Mouse (Mus musculus) cerebellum, adult 2 months (tissue): ENCODE results near the gene Fryl. TPM values are rescaled to one million over a fixed set of nuclear protein-coding genes. Genes with fewer than 3 reads are reported as not detected.
A peak's percentile ranks its signal among the peaks of the same experiment; 100 is the strongest.

ENCODE experiments used
- DNase-seq, 2 experiments: peaks; one replicate each; pipeline ENCODE4 v3.0.0; 2021
- H3K27ac ChIP-seq: fragments of 200-500 bp; 2 replicates; pipeline ENCODE4 v1.5.1; 2012; ENCODE audit warnings: low read length, control low read depth, inconsistent platforms; ENCODE audit not compliant: insufficient read depth
- H3K27me3 ChIP-seq: fragments of 200-500 bp; 2 replicates; pipeline ENCODE4 v1.6.1; 2012; ENCODE audit warnings: inconsistent platforms, mild to moderate bottlenecking, low read length, moderate library complexity; ENCODE audit not compliant: control insufficient read depth, insufficient read depth
- H3K4me1 ChIP-seq: fragments of 200-500 bp; 2 replicates; pipeline ENCODE4 v1.6.1; 2011; ENCODE audit warnings: low read length; ENCODE audit not compliant: control insufficient read depth, insufficient read depth
- H3K4me3 ChIP-seq: fragments of 200-500 bp; replicated peaks from 2 replicates; pipeline ENCODE3; 2011; ENCODE audit warnings: mild to moderate bottlenecking, low read depth, low read length, control low read depth; ENCODE audit not compliant: insufficient read depth
- CTCF ChIP-seq: fragments of 200-500 bp; IDR thresholded peaks from 2 replicates; pipeline ENCODE4 v1.5.1; 2011; ENCODE audit warnings: low read depth, mild to moderate bottlenecking, control low read depth, low read length, moderate library complexity, borderline replicate concordance; ENCODE audit not compliant: insufficient read depth
- POLR2A ChIP-seq: fragments of 200-500 bp; IDR thresholded peaks from 2 replicates; pipeline ENCODE4 v1.6.1; 2011; ENCODE audit warnings: low read length, control low read depth, borderline replicate concordance; ENCODE audit not compliant: insufficient read depth
- WGBS: fragments of 180-500 bp; shearing (Covaris S2); methylation state at CpG from one replicate; pipeline ENCODE4 v1.1.7; 2018; 5-methylcytosine and 5-hydroxymethylcytosine counted together
- polyA plus RNA-seq: library from polyadenylated mRNA; depleted of rRNA; stranded (reverse); fragments of >200 nt; gene quantifications from 2 replicates; pipeline ENCODE4 v1.2.3, GENCODE M21; 2012

The Fryl gene
- polyA plus RNA-seq, 1 experiment = 60.2 TPM

GRCm38 (mm10) chr5:73119969-73120725 lies 136.3 kb downstream of the Fryl start:
- no peak for DNase-seq
- 88% methylated on average over 13 of the region's 13 CpGs for WGBS
- TF ChIP-seq CTCF (no peak), POLR2A (no peak)

GRCm38 (mm10) chr5:73119524-73119923 lies 136.9 kb downstream of the Fryl start:
- H3K27ac ChIP-seq = no peak overlapping the region
- no peak overlapping the region for H3K4me3 ChIP-seq
- no peak for DNase-seq
- no peak for TF ChIP-seq POLR2A
- no peak for TF ChIP-seq CTCF
- H3K27me3 ChIP-seq = no peaks in the 10 kb centered on the region
- 97% methylated on average over 5 of the region's 5 CpGs for WGBS
- no peaks in the 10 kb centered on the region for H3K4me1 ChIP-seq

More at GRCm38 (mm10) chr5:73119969-73120725, 136.3 kb downstream of the Fryl start:
- no peak overlapping the region for H3K4me3 ChIP-seq
- no peaks in the 10 kb centered on the region for H3K27me3 ChIP-seq
- no peaks in the 10 kb centered on the region for H3K4me1 ChIP-seq
- H3K27ac ChIP-seq = no peak overlapping the region

- no peaks in the 10 kb centered on the region for H3K27me3 ChIP-seq
- H3K4me3 ChIP-seq = no peak overlapping the region
- DNase-seq = no peak
- H3K4me1 ChIP-seq = no peaks in the 10 kb centered on the region
- WGBS = 88% methylated on average over 14 of the region's 14 CpGs
- H3K27ac ChIP-seq = no peak overlapping the region
- no peak for TF ChIP-seq POLR2A
These were observed 137.6 kb downstream of the Fryl start for GRCm38 (mm10) chr5:73118786-73119185.

- H3K27ac ChIP-seq = no peak overlapping the region
- TF ChIP-seq POLR2A = no peak
- peak; percentile 51; the same call in 1 of the 2 replicates for TF ChIP-seq CTCF
- no peak overlapping the region for H3K4me3 ChIP-seq
- 96% methylated on average over 4 of the region's 4 CpGs for WGBS
- H3K27me3 ChIP-seq = no peaks in the 10 kb centered on the region
- DNase-seq = no peak
- H3K4me1 ChIP-seq = no peaks in the 10 kb centered on the region
These were observed 141.5 kb downstream of the Fryl start for GRCm38 (mm10) chr5:73114878-73115277.

GRCm38 (mm10) chr5:73112331-73112730 lies 144.1 kb downstream of the Fryl start:
- DNase-seq = no peak
- H3K4me1 ChIP-seq = no peaks in the 10 kb centered on the region
- no peaks in the 10 kb centered on the region for H3K27me3 ChIP-seq
- TF ChIP-seq POLR2A (no peak), CTCF (no peak)
- H3K4me3 ChIP-seq = no peak overlapping the region
- WGBS = 86% methylated on average over 13 of the region's 13 CpGs
- no peak overlapping the region for H3K27ac ChIP-seq

GRCm38 (mm10) chr5:73103657-73104056 lies 152.8 kb downstream of the Fryl start:
- 86% methylated on average over 7 of the region's 7 CpGs for WGBS
- H3K4me3 ChIP-seq = no peak overlapping the region
- no peak for DNase-seq
- H3K27ac ChIP-seq = no peak overlapping the region
- no peaks in the 10 kb centered on the region for H3K4me1 ChIP-seq
- TF ChIP-seq POLR2A (no peak), CTCF (no peak)
- H3K27me3 ChIP-seq = no peaks in the 10 kb centered on the region

- Histone ChIP-seq H3K4me1 (no peaks in the 10 kb centered on the region), H3K4me3 (no peak overlapping the region), H3K27me3 (no peaks in the 10 kb centered on the region), H3K27ac (no peak overlapping the region)
- no peak for DNase-seq
- TF ChIP-seq CTCF (no peak), POLR2A (no peak)
- WGBS = 89% methylated on average over 10 of the region's 10 CpGs
These were observed 154.0 kb downstream of the Fryl start for GRCm38 (mm10) chr5:73102342-73102989.

- H3K4me3 ChIP-seq = no peak overlapping the region
- no peaks in the 10 kb centered on the region for H3K4me1 ChIP-seq
- no peak overlapping the region for H3K27ac ChIP-seq
- WGBS = 82% methylated on average over 8 of the region's 8 CpGs
- DNase-seq = no peak
- no peaks in the 10 kb centered on the region for H3K27me3 ChIP-seq
- TF ChIP-seq POLR2A (no peak), CTCF (no peak)
These were observed 164.2 kb downstream of the Fryl start for GRCm38 (mm10) chr5:73092236-73092635.
